Mouse (Mus musculus): ENCODE results near the gene Rnf126.
A peak's percentile ranks its signal among the peaks of the same experiment; 100 is the strongest.

The Rnf126 gene

GRCm38 (mm10) chr10:79766508-79767325, at the start of gene Rnf126:
TSS of gene Rnf126 (minus strand) at chr10:79766952.
- DNase-seq, result peak; percentile 100

GRCm38 (mm10) chr10:79815671-79816494, 49.1 kb upstream of the Rnf126 start:
- DNase-seq, result peak; percentile 86

GRCm38 (mm10) chr10:79814271-79814842, 47.6 kb upstream of the Rnf126 start:
- peak; percentile 76 for DNase-seq

- peak; percentile 88 for DNase-seq
Measured at GRCm38 (mm10) chr10:79811736-79812637, 45.2 kb upstream of the Rnf126 start.

GRCm38 (mm10) chr10:79808728-79809127, 42.0 kb upstream of the Rnf126 start:
- DNase-seq, result peak; percentile 56

- peak; percentile 80 for DNase-seq
Measured at GRCm38 (mm10) chr10:79807826-79808225, 41.1 kb upstream of the Rnf126 start.

- no peak for DNase-seq
Measured at GRCm38 (mm10) chr10:79806972-79807371, 40.2 kb upstream of the Rnf126 start.

- no peak for DNase-seq
Measured at GRCm38 (mm10) chr10:79806331-79806730, 39.6 kb upstream of the Rnf126 start.

- DNase-seq, result peak; percentile 84
Measured at GRCm38 (mm10) chr10:79805636-79806035, 38.9 kb upstream of the Rnf126 start.

GRCm38 (mm10) chr10:79803716-79804323, 37.1 kb upstream of the Rnf126 start:
- DNase-seq, result peak; percentile 60

GRCm38 (mm10) chr10:79802331-79802971, 35.7 kb upstream of the Rnf126 start:
- DNase-seq, result peak; percentile 88

- peak; percentile 76 for DNase-seq
Measured at GRCm38 (mm10) chr10:79801837-79802236, 35.1 kb upstream of the Rnf126 start.

- peak; percentile 48 for DNase-seq
Measured at GRCm38 (mm10) chr10:79800508-79800907, 33.8 kb upstream of the Rnf126 start.

- DNase-seq, result peak; percentile 64
Measured at GRCm38 (mm10) chr10:79798289-79798928, 31.7 kb upstream of the Rnf126 start.

- no peak for DNase-seq
Measured at GRCm38 (mm10) chr10:79797326-79797725, 30.6 kb upstream of the Rnf126 start.

- no peak for DNase-seq
Measured at GRCm38 (mm10) chr10:79795905-79796304, 29.2 kb upstream of the Rnf126 start.

GRCm38 (mm10) chr10:79794491-79794931, 27.8 kb upstream of the Rnf126 start:
- DNase-seq, result peak; percentile 87

GRCm38 (mm10) chr10:79793738-79794490, 27.2 kb upstream of the Rnf126 start:
- DNase-seq, result no peak

GRCm38 (mm10) chr10:79793051-79793737, 26.4 kb upstream of the Rnf126 start, which contains the start of gene Palm:
TSS of gene Palm (plus strand) at chr10:79793572.
- DNase-seq, result peak; percentile 90

Measured in kidney, postnatal 14 days (tissue).